Comparison of ENCODE assay signal across 24 mouse cellular contexts in genomic region chr13:89119809-89120208, GRCm38 (mm10).
DNase-seq lines count a peak whose midpoint lies in the region; ATAC-seq and TF ChIP-seq lines count a peak whose summit lies in the region.
"Had no signal": no experiment of that assay in that cellular context is flagged by ENCODE, and none has a peak within 500 bp of the region (broad histone marks: within the 10 kb centered on the region; RNA-seq: fewer than 3 reads in every experiment).

No protein-coding gene starts in this region.

- WGBS in embryonic facial prominence, embryonic 11.5 days, result 70% methylated on average over 8 of the region's 8 CpGs
- WGBS in embryonic facial prominence, embryonic 10.5 days, result 82% methylated on average over 8 of the region's 8 CpGs
- WGBS in midbrain, embryonic 13.5 days, result 58% methylated on average over 8 of the region's 8 CpGs
- WGBS in midbrain, embryonic 11.5 days, result 77% methylated on average over 8 of the region's 8 CpGs
- WGBS in hindbrain, embryonic 14.5 days, result 58% methylated on average over 8 of the region's 8 CpGs
- WGBS in midbrain, postnatal 0 days, result 51% methylated on average over 8 of the region's 8 CpGs

- no peaks in the 10 kb centered on the region for H3K36me3 ChIP-seq in embryonic facial prominence, embryonic 11.5 days (replicated peaks; ENCODE audit: control insufficient read depth, insufficient read depth, low read depth, low read length)
- H3K36me3 ChIP-seq in embryonic facial prominence, embryonic 10.5 days (replicated peaks), result no peaks in the 10 kb centered on the region
- no peaks in the 10 kb centered on the region for H3K36me3 ChIP-seq in midbrain, embryonic 13.5 days
- H3K36me3 ChIP-seq in midbrain, embryonic 11.5 days (ENCODE audit: control insufficient read depth, insufficient read depth, low read length), result no peaks in the 10 kb centered on the region
- no peaks in the 10 kb centered on the region for H3K36me3 ChIP-seq in hindbrain, embryonic 14.5 days (replicated peaks; ENCODE audit: control insufficient read depth, insufficient read depth)
- H3K36me3 ChIP-seq in midbrain, postnatal 0 days (ENCODE audit: insufficient read depth, low read length), result no peaks in the 10 kb centered on the region
- H3K36me3 ChIP-seq: limb, embryonic 12.5 days; stomach, embryonic 15.5 days had no signal

- H3K9ac ChIP-seq in embryonic facial prominence, embryonic 11.5 days (replicated peaks; ENCODE audit: low read length), result no peak overlapping the region
- no peak overlapping the region for H3K9ac ChIP-seq in midbrain, embryonic 13.5 days (replicated peaks)
- H3K9ac ChIP-seq in midbrain, embryonic 11.5 days (ENCODE audit: low read length), result no peak overlapping the region
- H3K9ac ChIP-seq in hindbrain, embryonic 14.5 days, result no peak overlapping the region
- no peak overlapping the region for H3K9ac ChIP-seq in midbrain, postnatal 0 days (replicated peaks; ENCODE audit: low read length, poor library complexity, severe bottlenecking)
- H3K9ac ChIP-seq: limb, embryonic 12.5 days; liver, postnatal 0 days; stomach, embryonic 15.5 days had no signal

- ATAC-seq in embryonic facial prominence, embryonic 11.5 days (replicated peaks; ENCODE audit: insufficient number of reproducible peaks, low FRiP score, low TSS enrichment, low read depth), result peak; percentile 62; the same call in 1 of the 2 replicates
- ATAC-seq in midbrain, embryonic 13.5 days, result peak; percentile 55; the same call in 1 of the 2 replicates
- no peak for ATAC-seq in midbrain, embryonic 11.5 days (ENCODE audit: low FRiP score)
- peak; percentile 54; the same call in 1 of the 2 replicates for ATAC-seq in hindbrain, embryonic 14.5 days (ENCODE audit: low FRiP score)
- ATAC-seq in midbrain, postnatal 0 days (ENCODE audit: low FRiP score), result peak; percentile 38; the same call in 1 of the 2 replicates
- ATAC-seq: liver, postnatal 0 days; lung, postnatal 0 days had no signal

- H3K4me3 ChIP-seq in embryonic facial prominence, embryonic 11.5 days (ENCODE audit: low read depth, low read length), result no peak overlapping the region
- no peak overlapping the region for H3K4me3 ChIP-seq in embryonic facial prominence, embryonic 10.5 days
- H3K4me3 ChIP-seq in midbrain, embryonic 13.5 days (replicated peaks), result no peak overlapping the region
- H3K4me3 ChIP-seq in midbrain, embryonic 11.5 days (ENCODE audit: low read depth, low read length), result no peak overlapping the region
- no peak overlapping the region for H3K4me3 ChIP-seq in hindbrain, embryonic 14.5 days (replicated peaks; ENCODE audit: low read length)
- H3K4me3 ChIP-seq in midbrain, postnatal 0 days (ENCODE audit: low read depth, low read length), result no peak overlapping the region
- H3K4me3 ChIP-seq: limb, embryonic 12.5 days; myocyte; stomach, embryonic 15.5 days had no signal

- H3K27me3 ChIP-seq in embryonic facial prominence, embryonic 11.5 days (ENCODE audit: control insufficient read depth, insufficient read depth, low read length), result no peaks in the 10 kb centered on the region
- no peaks in the 10 kb centered on the region for H3K27me3 ChIP-seq in embryonic facial prominence, embryonic 10.5 days (replicated peaks; ENCODE audit: low read depth, poor library complexity, severe bottlenecking)
- H3K27me3 ChIP-seq in midbrain, embryonic 13.5 days, result no peaks in the 10 kb centered on the region
- no peaks in the 10 kb centered on the region for H3K27me3 ChIP-seq in midbrain, embryonic 11.5 days (ENCODE audit: control insufficient read depth, insufficient read depth, low read length)
- no peaks in the 10 kb centered on the region for H3K27me3 ChIP-seq in hindbrain, embryonic 14.5 days (ENCODE audit: control insufficient read depth, insufficient read depth, low read length)
- H3K27me3 ChIP-seq in midbrain, postnatal 0 days (ENCODE audit: insufficient read depth, low read length), result no peaks in the 10 kb centered on the region
- H3K27me3 ChIP-seq: limb, embryonic 12.5 days; stomach, embryonic 15.5 days had no signal

- no peaks in the 10 kb centered on the region for H3K9me3 ChIP-seq in embryonic facial prominence, embryonic 11.5 days (replicated peaks; ENCODE audit: control insufficient read depth, low read length)
- no peaks in the 10 kb centered on the region for H3K9me3 ChIP-seq in embryonic facial prominence, embryonic 10.5 days
- no peaks in the 10 kb centered on the region for H3K9me3 ChIP-seq in midbrain, embryonic 13.5 days
- H3K9me3 ChIP-seq in midbrain, embryonic 11.5 days (ENCODE audit: control insufficient read depth, low read length), result no peaks in the 10 kb centered on the region
- no peaks in the 10 kb centered on the region for H3K9me3 ChIP-seq in hindbrain, embryonic 14.5 days (ENCODE audit: control insufficient read depth, low read length)
- no peaks in the 10 kb centered on the region for H3K9me3 ChIP-seq in midbrain, postnatal 0 days (ENCODE audit: low read length)
- H3K9me3 ChIP-seq: limb, embryonic 12.5 days; stomach, embryonic 15.5 days had no signal

- H3K27ac ChIP-seq in embryonic facial prominence, embryonic 11.5 days (replicated peaks; ENCODE audit: low read depth, low read length), result no peak overlapping the region
- H3K27ac ChIP-seq in embryonic facial prominence, embryonic 10.5 days (replicated peaks), result no peak overlapping the region
- no peak overlapping the region for H3K27ac ChIP-seq in midbrain, embryonic 13.5 days
- no peak overlapping the region for H3K27ac ChIP-seq in midbrain, embryonic 11.5 days (ENCODE audit: low read depth, low read length)
- H3K27ac ChIP-seq in hindbrain, embryonic 14.5 days, result no peak overlapping the region
- no peak overlapping the region for H3K27ac ChIP-seq in midbrain, postnatal 0 days (ENCODE audit: low read depth, low read length)
- H3K27ac ChIP-seq: kidney, postnatal 0 days; limb, embryonic 12.5 days; macrophage; stomach, embryonic 15.5 days had no signal

- TF ChIP-seq CTCF in midbrain, postnatal 0 days (IDR thresholded peaks at IDR 0.05), result no peak

- no peak for DNase-seq in embryonic facial prominence, embryonic 11.5 days (ENCODE audit: low spot score)
- no peak for DNase-seq in embryonic facial prominence, embryonic 10.5 days (ENCODE audit: low spot score)
- DNase-seq in midbrain, embryonic 11.5 days (ENCODE audit: low spot score, missing footprints), result no peak
- no peak for DNase-seq in hindbrain, embryonic 14.5 days (ENCODE audit: low spot score)
- DNase-seq in midbrain, postnatal 0 days (ENCODE audit: low spot score), result no peak
- no peak for DNase-seq in kidney, postnatal 25 days
- DNase-seq: adrenal gland, postnatal 14 days; cerebellum, adult 8-10 months; cerebellum, postnatal 36 days; heart, postnatal 36 days; kidney, adult 2 months; liver, postnatal 0 days; right cerebral cortex, adult 18-20 months; right cerebral cortex, postnatal 4 days; thymus, adult 18-20 months; thymus, postnatal 36 days had no signal

- H3K4me2 ChIP-seq in embryonic facial prominence, embryonic 11.5 days (ENCODE audit: low read depth, low read length), result no peak overlapping the region
- no peak overlapping the region for H3K4me2 ChIP-seq in midbrain, embryonic 13.5 days (replicated peaks)
- no peak overlapping the region for H3K4me2 ChIP-seq in midbrain, embryonic 11.5 days
- no peak overlapping the region for H3K4me2 ChIP-seq in hindbrain, embryonic 14.5 days (replicated peaks)
- H3K4me2 ChIP-seq in midbrain, postnatal 0 days (ENCODE audit: low read depth, low read length, poor library complexity, severe bottlenecking), result no peak overlapping the region
- H3K4me2 ChIP-seq: limb, embryonic 12.5 days; liver, embryonic 11.5 days; stomach, embryonic 15.5 days had no signal

- no peaks in the 10 kb centered on the region for H3K4me1 ChIP-seq in embryonic facial prominence, embryonic 11.5 days (ENCODE audit: control insufficient read depth, insufficient read depth, low read length)
- H3K4me1 ChIP-seq in embryonic facial prominence, embryonic 10.5 days, result no peaks in the 10 kb centered on the region
- peaks cover 22% of the 10 kb centered on the region for H3K4me1 ChIP-seq in midbrain, embryonic 13.5 days (replicated peaks)
- H3K4me1 ChIP-seq in midbrain, embryonic 11.5 days (ENCODE audit: control insufficient read depth, insufficient read depth, low read length), result no peaks in the 10 kb centered on the region
- H3K4me1 ChIP-seq in hindbrain, embryonic 14.5 days (replicated peaks; ENCODE audit: control insufficient read depth, insufficient read depth, low read length), result peaks cover 5% of the 10 kb centered on the region; the same call in 1 of the 2 replicates
- H3K4me1 ChIP-seq in midbrain, postnatal 0 days (ENCODE audit: insufficient read depth, low read length), result no peaks in the 10 kb centered on the region
- H3K4me1 ChIP-seq: limb, embryonic 12.5 days; stomach, embryonic 15.5 days had no signal
